Mouse (Mus musculus): ENCODE measurements around the gene Slc9a3.

Slc9a3 gene

DNA sequence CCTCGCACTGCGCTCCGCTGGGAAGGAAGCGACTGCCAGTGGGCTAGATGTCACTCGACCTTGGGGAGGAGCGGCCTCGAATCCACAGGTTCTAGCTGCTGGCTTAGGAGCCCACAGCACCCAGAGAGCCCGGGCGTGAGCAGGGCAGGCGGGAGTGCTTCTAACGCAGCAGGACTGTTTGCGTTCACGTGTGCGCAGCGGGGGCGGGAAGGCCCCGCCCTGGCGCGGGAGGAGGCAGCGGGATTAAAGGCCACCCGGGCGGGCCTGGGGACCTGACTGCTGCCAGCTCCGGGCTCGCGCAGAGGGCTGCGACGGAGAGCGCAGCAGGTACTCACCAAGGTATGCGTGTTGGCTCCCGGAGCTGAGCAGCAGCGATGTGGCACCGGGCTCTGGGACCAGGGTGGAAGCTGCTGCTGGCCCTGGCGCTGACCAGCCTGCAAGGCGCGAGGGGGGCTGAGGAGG lies at the start of gene Slc9a3:
Gene Slc9a3 (plus strand): TSS at position 317 of the 462 bp plus-strand sequence.
- peak; percentile 40 for DNase-seq

DNA sequence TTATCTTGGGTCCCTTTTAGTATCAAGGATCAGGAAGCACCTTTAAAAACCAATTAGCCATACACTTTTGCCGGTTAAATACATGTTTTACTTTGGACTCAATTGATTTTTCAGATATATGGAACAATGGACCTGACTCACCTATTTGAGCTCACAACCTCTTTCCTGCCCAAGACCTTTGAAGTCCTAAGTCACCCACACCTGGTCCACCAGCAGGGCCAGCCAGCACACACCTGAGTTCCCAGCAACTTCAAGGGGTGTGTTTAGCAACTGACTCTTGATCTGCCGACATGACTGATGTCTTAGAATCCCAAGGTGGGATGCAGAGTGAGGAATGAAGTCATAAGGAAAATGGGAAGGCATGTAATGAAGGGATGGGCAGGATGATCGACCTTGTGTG lies 49.5 kb upstream of the Slc9a3 start:
- no peak for DNase-seq

DNA sequence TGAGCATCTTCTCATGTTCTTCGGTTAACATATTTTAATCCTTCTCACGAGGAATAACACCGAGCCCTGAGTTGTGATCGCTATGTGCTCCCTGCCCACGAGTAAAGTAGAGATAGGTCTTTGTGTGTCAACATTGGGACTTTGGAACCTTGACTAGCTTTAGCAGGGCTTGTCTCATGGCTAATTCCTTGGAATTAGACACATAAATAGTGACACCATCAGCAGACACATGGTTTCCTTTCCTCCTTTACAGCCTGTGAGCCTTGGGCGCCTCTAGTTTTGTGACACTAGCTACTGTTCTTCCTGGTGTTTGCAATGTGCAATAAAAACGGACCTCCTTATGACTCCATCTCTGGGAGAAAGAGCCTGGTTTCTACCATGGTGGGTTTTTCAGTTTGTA lies 47.9 kb upstream of the Slc9a3 start:
- DNase-seq, result no peak

DNA sequence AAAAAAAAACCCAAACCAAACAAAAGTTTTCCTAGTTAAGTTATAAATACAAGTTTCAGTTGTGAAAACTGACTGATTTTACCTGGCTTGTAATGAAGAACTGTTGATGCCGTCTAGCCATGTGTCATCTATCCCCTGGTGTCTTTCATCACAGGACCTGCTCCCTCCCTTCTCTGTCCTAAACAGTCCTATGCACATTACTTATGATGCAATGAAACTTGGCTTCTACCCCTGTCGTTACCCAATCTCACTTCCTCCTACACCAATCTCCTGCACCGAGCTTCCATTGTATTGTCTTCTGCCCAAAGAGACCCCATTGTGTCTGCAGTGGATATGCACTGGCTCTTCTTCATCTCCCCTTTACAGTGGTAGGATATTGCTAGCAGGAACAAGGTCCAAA lies 31.0 kb upstream of the Slc9a3 start:
- DNase-seq, result no peak

DNA sequence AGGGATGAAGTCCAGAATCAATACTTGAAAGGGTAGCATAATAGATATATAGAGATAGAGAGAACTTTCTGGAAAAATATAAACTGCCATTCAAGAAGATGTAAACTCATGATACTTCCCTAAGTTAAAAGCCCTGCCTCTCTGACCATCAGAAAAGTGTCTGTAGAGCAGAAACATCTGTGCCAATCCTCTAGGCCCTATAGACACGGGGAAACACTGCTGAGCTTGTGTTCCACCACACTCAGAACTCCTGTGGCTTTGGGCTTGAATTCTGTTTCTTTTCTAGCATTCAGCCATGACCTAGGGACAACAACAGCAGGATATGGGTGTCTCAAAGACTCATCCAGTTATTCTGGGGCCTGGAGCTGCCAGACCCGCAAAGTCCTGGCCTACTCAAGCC lies 25.3 kb upstream of the Slc9a3 start:
- no peak for DNase-seq

DNA sequence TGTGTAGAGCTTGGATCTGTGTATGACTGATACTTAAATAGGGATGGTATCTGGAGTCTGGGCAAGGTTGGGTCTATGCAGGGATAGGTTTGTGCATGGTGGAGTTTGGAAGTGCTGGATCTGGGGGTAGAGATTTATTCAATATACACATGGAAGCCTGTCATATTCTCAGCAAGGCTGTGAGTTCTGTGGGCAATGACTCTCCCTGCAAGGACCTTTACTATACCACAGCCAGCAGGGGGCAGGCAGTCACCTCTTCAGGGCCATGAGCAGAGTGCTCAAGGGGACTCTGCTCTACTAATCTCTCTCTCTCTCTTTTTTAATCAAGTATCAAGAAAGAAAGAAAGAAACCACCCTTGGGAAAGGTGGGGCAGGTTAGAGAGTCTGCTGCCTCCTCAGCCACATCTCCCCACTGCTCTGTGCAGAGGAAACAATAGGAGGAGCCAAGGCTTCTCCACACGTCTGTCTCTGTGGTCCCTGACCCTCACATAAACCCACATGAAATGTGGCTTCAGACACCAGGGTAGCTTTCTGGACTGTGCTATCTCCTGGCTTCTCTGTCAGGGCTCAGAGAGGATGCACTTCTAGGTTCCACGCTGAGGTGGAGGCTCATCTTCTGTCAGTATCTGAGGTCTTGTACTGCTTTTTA lies 24.4 kb upstream of the Slc9a3 start:
- DNase-seq, result peak; percentile 73

DNA sequence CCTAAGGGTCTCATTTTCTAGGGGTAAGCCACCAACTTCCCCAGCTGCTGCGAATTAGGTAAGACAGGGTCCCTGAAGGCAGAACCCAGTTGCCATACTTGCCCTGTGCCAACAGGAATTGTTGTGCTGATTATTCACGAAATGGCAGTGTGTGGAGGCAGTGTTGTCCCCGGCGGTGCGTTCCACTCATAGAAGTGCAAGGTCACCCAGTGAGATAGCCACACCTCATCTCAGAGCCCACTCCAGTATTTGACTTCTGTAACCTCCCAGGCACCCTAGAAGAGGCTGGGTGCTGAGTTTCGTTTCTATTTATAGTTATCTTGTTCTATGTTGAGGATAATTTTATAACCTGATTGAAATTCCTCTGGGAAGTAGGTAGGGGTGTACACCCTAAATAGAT lies 22.3 kb upstream of the Slc9a3 start:
- DNase-seq, result no peak

DNA sequence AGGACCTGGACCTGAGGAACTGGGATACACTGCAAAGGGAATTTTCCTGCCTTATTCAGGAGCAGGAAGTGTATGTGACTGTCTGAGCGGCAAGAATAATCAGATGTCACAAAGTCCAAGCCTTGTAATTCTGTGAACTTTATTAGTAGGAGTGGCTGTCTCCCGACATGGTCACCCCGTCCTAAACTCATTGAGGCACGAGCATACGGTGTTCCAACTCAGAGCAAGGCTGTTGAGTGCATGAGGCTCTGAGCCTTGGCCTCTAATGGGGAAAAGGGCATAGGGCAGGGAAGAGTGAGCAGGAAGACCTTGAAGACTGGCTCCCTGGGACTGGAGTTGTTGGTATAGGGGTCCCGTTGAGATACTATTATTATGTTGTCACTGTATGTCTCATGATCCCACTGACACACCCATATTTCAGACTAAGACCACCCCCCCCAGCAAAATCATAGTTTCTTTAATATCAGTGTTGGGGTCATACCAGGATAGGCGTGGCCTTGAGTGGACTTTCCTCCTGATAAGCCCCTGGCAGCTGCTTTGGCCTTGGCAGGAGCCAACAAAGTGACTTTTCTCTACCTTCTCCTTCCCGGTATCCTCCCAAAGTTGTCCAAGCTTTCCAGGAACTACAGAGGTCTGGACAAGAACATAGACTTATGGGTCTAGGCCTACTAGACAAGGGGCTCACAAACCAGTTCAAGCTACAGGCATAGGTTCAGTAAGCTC lies 19.0 kb upstream of the Slc9a3 start:
- no peak for DNase-seq

DNA sequence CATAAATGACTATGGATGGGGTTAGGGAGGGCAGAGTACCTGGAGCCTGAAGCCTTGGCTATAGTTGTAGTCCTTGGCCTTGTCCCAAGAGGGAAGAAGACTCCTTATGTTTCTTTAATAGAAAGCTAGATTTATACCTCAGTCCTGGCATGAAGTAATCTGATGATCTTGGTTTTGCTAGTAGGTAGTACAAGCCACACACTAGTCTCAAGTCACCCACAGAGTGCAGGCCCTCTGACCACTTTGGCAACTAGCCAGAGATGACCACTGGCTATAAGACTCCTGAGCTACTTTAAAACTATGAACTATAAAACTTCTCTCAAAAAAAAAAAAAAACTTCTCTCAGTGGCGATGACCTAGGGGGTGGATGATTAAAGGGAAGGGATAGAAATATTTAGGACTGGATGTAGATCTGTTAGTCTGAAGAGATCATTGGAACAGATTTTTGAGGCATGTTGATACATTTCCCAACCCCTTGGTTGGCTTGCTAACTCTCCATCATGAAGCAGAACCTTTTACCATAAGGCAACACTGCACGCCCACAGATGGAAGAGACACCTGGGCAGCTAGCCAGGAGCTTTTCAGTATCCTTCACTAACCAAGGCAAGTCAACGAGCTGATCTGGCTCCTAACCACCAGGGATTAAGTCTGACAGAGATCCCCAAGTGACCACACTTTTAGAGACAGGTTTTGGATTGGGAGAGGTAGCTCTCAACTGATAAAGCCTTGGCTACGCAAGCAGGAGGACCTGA lies 18.2 kb upstream of the Slc9a3 start:
- DNase-seq, result no peak

DNA sequence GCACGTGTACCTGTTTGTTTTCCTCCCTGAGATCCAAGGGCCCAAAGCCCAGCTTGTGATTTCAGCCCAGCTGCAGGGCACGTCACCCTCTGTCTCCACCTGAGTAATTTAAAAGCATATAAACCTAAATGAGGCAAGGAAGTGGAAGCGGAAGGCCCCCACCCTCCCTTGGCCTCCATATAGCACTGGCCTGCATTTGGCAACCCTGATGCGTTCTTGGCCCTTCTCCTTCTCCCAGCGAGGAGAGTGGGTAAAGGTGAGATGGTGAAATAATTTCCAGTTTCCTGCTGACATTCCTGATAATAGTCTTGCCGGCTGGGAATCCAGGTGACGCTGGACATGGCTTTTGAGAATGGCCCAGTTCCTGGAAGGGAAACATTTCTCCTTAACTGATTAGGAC lies 16.8 kb upstream of the Slc9a3 start:
- DNase-seq, result no peak

DNA sequence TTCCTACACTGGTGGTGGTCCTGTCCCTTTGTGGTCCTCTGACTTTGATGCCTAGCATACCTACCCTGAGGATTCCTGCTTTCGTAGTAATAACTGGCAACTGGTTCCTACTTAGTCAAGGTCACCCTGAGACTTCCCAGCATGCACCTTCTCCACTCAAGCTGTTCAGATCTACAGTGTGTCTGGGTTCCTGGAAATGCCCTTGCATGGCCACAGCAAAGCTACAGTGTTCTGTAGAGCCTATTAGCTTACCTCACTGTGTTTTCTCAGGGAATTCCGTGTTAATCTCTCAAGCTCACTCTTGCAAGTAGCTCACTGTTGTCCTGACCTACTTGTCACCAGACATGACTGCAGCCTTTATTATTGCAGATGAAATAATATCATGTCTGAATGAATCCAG lies 13.8 kb upstream of the Slc9a3 start:
- DNase-seq, result peak; percentile 12

DNA sequence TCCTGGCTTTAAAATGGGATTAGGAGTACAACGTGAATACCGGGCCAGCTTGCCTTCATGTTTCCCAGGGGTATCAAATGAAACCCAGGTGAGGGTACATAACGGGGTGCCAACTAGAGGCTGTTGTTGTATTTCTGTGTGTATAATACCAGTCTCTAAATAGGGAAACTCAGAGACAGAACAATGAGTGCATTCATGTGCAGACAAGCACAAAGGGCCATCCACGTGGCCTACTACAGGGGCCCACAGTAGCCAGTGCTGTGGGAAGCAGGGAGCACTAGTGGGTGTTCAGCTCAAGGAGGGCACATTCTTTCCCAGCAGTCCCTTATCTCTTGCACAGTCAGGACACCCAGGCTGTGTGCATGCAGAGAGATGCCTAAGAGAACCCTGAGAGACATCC lies 8.7 kb upstream of the Slc9a3 start:
- DNase-seq, result peak; percentile 44

DNA sequence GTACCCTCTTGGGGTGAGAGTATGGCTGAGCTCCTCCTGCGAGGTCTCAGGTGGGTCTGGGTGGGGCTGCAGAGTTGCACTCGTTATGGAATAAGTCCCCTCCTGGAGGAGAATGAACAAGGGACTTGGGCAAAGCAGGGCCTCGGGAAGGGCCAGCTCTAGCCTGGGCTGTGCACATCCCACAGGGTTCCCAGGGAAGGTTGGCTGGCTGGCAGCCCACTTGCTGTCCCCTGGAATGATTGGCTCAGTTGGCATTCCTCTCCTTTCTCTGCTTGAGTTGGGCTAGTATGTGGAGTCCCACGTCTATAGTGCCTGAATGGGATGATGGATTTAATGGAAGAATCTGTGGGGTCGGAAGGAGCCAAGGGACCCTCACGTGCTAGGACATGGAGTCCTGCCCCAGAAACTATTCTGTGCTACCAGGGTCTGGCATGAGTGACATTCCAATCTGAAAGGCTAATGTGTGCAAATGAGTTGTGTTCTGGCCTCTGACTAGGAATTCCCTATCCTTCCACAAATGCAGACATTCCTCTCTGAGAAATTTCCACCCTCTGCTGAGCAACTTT lies 7.5 kb upstream of the Slc9a3 start:
- no peak for DNase-seq

DNA sequence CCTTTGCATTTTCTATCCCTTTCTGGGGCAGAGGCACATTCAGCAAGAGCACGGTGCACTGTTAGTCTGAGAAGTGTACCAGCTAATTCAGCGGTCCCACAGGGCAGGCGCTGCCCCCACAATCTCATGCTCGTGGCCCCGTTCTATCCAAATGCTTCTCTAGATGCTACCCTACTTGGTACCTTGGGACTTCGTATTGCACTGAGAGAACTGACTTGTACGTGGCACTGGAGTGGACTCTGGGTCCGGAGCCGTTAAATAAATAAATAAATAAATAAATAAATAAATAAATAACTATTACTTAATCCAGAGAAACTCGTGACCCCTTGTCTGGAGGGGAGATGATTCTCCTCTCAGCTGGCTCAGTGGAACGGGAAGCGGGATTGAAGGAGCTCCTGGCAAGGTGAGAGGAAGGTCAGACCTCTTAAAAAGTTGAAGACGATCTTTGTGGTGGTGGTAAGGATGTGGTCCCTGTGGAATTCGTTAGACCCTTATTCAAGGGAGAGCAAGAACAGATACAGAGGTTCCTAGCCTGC lies 606 bp downstream of the Slc9a3 start:
- no peak for DNase-seq

DNA sequence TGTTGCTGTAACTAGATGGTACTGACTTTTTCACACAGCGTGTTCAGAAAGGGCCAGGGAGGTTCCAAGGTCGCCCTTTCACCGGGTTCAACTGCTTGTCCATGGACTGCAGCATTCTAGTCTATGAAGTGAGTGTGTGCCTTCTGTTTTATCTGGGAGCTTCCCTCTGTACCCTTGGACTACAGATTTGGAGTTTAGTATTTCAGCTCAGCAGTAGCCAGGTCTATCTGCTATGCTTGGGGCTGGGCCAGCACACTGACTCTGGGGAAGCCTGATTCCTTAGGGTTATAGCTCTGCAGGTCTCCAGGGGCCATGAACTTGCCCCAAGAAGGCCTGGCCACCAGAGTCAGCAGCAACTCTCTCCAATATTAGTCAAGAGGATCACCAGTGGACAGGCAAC lies 1.4 kb downstream of the Slc9a3 start:
- no peak for DNase-seq

DNA sequence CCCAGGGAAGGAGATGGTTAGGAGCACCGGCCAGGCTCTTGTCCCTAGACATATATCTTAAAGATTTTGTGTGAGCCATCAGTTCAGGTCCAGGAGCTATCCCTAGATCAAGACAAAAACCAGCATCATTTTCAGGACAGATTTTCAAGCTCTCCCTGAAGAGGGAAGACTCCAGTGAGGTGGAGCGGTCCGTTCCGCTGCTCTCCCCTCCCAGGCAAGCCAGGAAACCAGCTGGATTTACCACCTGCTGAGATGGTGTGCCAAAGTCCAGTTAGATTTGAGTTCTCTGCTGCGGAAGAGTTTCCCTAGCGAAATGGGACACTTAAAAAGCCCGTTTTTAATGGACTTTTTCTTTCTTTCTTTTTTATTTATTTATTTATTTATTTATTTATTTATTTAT lies 6.3 kb downstream of the Slc9a3 start:
- no peak for DNase-seq

DNA sequence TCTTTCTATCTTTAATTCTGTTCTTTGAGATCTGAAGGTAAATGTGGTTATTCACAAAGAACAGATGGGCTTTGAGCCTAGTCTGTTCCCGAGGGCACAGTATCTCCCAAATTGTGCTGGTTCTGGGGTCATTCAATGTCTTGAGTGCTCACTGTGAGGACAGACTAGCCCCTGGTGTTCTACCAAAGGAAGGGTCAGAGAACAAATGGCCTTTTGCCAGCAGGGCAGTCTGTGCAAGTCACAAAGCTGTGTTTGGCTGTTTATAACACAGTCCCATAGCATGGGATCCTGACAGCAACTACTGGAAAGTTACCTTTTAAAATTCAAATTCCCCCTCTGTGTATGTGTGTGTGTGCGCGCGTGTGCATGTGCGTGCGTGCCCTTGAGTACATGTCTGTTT lies 8.7 kb downstream of the Slc9a3 start:
- DNase-seq, result no peak

DNA sequence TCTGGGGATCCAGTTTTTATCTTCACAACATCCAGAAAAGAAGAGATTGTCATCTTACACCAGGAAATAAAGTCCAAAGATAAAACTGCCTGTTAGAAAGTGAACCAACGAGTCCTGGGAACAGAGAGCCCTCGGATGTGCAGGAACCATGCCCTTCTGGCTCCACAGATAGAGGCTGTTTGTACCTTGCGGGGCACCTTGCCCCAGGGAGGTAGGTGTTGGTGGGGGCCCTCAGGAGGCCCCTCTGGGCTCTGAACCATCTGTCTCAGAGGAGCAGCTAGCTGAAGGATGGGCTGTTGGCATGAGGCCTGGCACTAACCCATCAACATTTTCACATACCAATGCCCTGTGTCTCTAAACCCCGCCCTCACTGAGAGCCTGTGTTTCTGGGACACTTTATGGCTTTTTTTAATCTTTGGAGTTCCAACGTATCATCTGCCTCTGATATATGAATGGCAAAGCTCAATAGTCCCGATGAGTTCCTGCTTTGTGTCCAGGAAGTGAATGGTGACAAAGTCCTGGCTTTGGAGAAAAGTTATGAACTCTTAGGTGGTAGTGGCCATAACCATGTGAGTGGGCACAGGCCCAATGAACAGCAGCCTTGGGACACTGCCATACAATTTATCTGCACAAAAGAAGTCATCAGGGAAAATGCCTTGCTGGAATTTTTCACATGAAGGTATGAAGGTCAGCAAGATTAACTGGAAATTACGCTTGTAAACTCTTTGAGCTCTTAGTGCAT lies 17.8 kb downstream of the Slc9a3 start:
- DNase-seq, result no peak

DNA sequence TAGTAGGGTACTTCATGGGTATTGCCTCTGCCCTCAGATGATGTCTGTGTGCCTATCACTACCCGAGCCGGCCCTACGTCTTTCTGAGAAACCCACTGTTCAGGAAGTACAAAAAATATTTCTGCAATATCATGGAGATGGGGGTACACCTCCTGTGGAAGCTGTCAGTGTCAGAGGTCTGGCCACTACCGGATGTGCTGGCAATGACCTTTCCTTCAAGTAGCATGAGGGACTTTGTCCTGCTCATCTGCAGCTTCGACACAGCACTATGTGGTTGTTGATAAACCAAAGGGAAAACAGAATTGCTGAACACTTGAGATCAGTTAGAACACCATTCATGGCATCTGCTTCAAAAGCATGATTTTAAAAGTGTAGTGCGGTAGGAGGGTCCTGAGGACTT lies 19.5 kb downstream of the Slc9a3 start:
- DNase-seq, result no peak

DNA sequence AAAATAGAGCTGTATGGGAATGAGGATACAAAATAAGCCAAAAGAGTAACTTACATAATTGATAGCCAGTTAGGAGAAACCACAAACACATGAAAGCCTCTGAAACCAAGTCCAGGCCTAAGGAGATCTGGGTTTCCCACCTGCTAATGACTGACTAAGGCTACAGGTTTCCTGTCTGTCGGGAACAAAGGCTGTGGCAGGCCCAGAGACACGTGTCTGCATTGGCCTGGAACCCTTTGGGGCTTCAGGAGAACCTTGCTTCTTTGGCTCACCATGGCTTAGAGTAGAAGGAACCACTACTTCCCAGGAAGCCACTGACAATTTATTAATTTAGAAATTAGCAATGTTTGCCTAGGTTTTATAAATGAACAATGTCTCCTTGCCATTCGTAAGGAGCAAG lies 22.0 kb downstream of the Slc9a3 start:
- DNase-seq, result no peak

DNA sequence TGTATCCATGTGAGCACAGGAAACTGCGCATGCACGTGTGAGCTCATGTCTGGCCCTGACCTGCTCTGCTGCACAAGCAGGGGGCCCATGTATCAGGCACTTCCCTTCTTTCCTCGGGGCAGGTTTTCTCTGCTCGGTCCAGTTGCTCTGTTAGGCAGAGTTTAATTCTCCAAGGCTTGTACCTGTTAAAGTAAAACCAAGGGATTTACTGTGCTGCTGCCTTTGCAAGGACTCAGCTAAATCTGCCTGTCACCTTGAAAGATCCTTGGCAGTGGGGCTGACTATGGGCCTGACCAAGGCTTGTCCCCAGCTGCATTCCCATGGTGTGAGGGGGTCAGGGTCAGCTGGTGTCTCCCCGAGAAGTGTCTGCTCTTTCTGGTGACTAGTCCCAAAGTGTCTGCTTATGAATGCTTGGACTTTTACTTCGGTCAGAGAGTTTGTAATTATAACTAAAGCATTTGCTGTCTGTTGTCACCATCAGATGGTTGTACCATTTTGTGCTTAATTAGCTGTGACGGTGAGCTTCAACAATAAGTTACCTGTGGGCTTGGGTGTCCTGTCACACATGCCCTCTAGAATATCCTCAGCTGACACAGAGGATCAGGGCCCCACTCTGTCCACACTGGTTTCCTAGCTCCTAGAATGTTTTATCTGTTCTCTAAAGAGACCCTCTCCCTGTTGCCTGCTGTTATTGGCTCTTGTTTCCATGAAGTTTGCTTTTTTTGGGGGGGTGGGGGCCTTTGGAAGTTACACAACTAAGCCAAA lies 23.0 kb downstream of the Slc9a3 start:
- no peak for DNase-seq

Measured in retina, postnatal 1 day (tissue).